Mouse (Mus musculus): ENCODE results near the gene Aagab. TPM values are rescaled to one million over a fixed set of nuclear protein-coding genes. Genes with fewer than 3 reads are reported as not detected.

The Aagab gene
- total RNA-seq, 2 experiments from 2014 or later = 52.8 to 54.2 TPM

DNA sequence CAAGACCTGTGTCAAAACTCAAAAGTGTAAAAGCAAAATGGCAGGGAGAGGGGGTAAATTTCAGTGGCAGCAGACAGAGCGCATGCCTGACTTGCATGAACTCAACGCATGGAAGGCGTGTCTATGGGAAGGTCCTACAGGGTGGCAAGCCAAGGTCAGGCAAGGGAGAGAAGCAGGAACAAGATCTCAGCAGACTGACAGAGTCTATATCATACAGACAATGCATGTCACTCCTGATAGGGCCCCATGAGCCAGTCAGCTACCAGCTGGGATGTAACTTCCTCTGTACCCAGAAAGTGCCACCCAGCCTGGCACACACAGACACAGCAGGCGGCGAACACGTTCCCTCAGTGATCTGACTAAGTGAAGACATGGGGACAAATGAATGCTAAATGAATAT lies 81.8 kb downstream of the Aagab start:
- intact Hi-C loops (cut with DNase I) = no loop called here
- Histone ChIP-seq H3K27ac (no peak overlapping the region), H3K4me3 (no peak overlapping the region)
- no peak for DNase-seq (ENCODE audit: extremely low spot score in 1 of 2, low spot score in 2 of 2)
- no peak for TF ChIP-seq CTCF (IDR thresholded peaks at IDR 0.05)

DNA sequence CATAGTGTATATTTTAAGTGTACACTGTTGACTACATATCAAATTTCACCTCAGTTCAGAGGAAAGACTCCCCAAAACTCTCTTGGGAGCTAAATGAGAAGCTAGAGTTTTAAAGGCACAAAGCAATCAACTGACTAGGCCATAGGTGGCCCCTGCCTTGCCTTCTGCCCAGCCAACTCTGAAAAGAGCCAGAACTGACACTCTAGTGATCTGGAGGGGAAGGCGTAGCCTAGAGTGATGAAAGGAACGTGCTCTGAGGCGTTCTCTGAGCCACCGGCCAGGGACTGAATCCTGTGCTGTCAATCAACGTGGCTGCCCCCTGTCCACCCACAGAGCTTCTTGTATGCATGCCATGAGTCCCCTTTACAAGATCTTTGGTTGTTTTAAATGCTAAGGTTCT lies 82.9 kb downstream of the Aagab start:
- Histone ChIP-seq H3K27ac (no peak overlapping the region), H3K4me3 (no peak overlapping the region)
- no peak for DNase-seq (ENCODE audit: extremely low spot score in 1 of 2, low spot score in 2 of 2)
- intact Hi-C loops (cut with DNase I) = no loop called here
- no peak for TF ChIP-seq CTCF (IDR thresholded peaks at IDR 0.05)

DNA sequence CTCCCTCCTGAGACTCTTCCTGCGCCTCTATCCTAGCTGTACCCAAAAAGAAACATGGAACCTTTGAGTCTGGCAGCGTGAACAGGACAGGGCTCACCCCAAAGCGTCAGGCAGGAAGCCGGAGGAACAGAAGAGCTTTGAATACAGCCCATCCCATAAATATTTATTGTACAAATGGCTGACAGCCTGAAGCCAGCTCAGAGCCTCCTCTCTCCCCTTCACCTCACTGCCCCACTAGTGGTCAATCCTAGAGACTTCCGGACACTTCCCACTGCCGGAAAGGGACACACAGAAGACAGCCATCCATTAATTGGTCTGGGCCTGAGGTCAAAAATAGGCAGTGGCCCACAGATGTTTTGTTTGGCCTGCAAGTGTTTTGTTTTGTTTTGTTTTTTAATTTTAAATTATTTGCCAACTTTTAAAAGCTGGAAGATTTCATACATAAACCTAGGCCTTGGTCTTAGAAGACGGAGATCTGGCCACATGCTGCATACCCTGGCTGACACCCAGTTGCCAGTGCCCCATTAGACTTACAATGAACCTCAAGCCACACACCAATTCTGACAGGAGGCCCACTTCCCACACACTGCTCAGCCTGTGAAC lies 85.1 kb downstream of the Aagab start:
- no peak overlapping the region for H3K27ac ChIP-seq
- no peak for TF ChIP-seq CTCF (IDR thresholded peaks at IDR 0.05)
- no peak overlapping the region for H3K4me3 ChIP-seq
- no peak for DNase-seq (ENCODE audit: extremely low spot score in 1 of 2, low spot score in 2 of 2)
- intact Hi-C loops (cut with DNase I) = no loop called here

DNA sequence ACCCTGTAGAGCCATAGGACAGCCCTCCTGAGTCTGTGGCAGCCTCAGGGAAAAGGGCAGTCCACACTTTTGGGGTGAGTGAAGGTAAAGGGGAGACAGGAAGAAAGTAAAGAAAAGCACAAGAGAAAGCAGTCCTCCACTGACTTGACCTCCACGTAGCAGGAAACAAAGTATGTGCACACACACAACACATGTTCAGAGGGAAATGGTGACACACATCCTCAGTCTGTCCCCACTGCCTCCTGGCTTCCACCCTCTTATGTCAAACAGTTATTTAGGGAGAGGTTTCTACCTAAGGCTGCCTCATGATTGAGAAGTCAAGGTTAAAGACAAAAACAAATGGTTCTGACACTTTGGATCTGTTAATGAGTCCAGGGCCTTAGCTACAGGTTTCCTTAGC lies 88.1 kb downstream of the Aagab start:
- H3K4me3 ChIP-seq = no peak overlapping the region
- no peak for TF ChIP-seq CTCF (IDR thresholded peaks at IDR 0.05)
- no peak for DNase-seq (ENCODE audit: extremely low spot score in 1 of 2, low spot score in 2 of 2)
- H3K27ac ChIP-seq = no peak overlapping the region
- intact Hi-C loops (cut with DNase I) = no loop called here

DNA sequence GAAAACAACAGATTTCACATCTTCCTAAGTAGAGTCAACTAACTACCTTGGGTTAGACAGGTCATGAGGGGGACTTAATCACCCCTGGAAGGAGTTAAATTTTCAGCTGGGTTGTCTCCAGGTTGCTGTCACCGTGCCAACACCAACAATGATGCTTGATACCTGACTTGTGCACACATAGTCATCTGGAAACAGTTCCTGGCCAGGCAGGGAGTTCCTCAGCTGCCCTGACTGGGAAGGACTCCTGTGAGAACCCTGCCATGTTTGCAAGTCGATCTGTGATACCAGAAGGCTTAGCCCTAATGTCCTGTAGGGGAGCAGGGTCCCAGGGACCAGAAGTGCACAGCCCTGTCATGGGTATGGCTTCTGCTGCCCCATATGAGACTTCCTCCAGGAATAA lies 89.5 kb downstream of the Aagab start:
- DNase-seq (ENCODE audit: extremely low spot score in 1 of 2, low spot score in 2 of 2) = no peak
- TF ChIP-seq CTCF (IDR thresholded peaks at IDR 0.05) = no peak
- Histone ChIP-seq H3K4me3 (no peak overlapping the region), H3K27ac (no peak overlapping the region)
- intact Hi-C loops (cut with DNase I) = no loop called here

Other genes with a start within 250 kb of the Aagab start
- gene Map2k5, start 224.8 kb upstream of the Aagab start, total RNA-seq (2021) = 10 to 100 TPM; 30.7 to 31.2 TPM
- 10 to 100 TPM; 23.4 to 25.5 TPM for gene 2300009A05Rik, start 203.4 kb upstream of the Aagab start, total RNA-seq (2021)
- not detected for gene Iqch, start 167 bp upstream of the Aagab start, total RNA-seq (2021)
- 10 to 100 TPM; 60.0 to 69.0 TPM for gene Smad3, start 155.3 kb downstream of the Aagab start, total RNA-seq (2021)

Data from left cerebral cortex, adult 2 months (tissue).